Mouse (Mus musculus) testis, adult 2 months (tissue): Measurements from ENCODE around the gene Rpl10-ps3.

Experiments
- CTCF ChIP-seq: fragments of 200-500 bp; IDR thresholded peaks from 2 replicates; pipeline ENCODE4 v1.5.1; 2012; ENCODE audit warnings: low read depth, mild to moderate bottlenecking, inconsistent platforms, low read length, moderate library complexity; ENCODE audit not compliant: control insufficient read depth, insufficient read depth, insufficient replicate concordance
- POLR2A ChIP-seq: fragments of 200-500 bp; IDR thresholded peaks from 2 replicates; pipeline ENCODE4 v1.6.1; 2012; ENCODE audit warnings: low read depth, mild to moderate bottlenecking, inconsistent platforms, low read length, moderate library complexity; ENCODE audit not compliant: control insufficient read depth

GRCm38 (mm10) chr9:50315650-50316049 lies 29.1 kb downstream of the Rpl10-ps3 start:
- TF ChIP-seq POLR2A (no peak), CTCF (no peak)
